Mouse (Mus musculus): ENCODE data around the gene Cblb.

GRCm38 (mm10) chr16:52055236-52055635 is 24.2 kb downstream of the Cblb start:
- no peak for TF ChIP-seq CTCF (IDR thresholded peaks at IDR 0.05; ENCODE audit: low read depth)
- no peak for TF ChIP-seq EP300 (IDR thresholded peaks at IDR 0.05; ENCODE audit: low read depth)

All from liver, embryonic 14.5 days (tissue).